Mouse (Mus musculus) cerebellum, adult (tissue): ENCODE results near the gene Epb41l5.

Experiments used
- ATAC-seq: cut with Nextera tagmentation; 2 replicates; pipeline ENCODE4 v1.9.2; 2017; ENCODE audit warnings: mild to moderate bottlenecking, moderate library complexity, mixed read lengths; ENCODE audit not compliant: insufficient number of reproducible peaks, low FRiP score, low TSS enrichment

Epb41l5 gene

DNA sequence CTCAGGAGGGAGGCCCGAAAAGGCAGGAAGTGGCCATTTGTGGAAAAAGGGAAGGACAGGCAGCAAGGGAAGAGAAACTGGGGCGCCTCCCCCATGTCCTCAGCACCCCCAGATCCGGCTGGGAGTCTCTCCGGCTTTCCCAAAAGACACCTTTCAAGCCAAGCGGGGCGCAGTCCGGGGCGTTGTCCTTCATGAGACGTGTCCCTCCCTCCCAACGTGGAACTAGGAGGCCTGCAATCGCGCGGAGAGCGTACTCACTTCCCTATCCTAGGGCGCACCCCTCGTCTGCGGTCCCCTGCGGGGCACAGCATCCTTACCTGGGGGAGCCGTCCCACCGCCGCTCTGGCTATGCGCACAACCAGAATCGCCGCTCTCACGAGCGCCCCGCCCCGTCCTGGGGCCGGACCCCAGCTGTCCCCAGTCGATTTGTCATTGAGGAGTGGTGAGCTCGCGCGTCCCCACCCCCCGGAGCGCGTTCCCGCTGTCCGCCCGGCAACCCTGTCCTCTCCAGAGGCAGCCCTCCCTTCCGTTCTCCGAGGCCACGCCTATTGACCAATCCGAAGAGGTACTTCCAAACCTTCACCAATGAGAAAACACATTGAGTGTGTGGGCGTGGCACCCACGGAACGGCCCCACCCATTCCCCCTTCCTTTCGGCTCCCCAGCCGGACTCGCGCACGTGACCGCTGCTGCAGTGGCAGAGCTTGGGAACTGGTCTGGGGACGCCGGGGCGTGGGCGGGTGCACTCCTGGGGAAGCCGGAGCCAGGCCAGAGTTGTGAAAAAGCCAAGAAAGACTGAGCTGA is 144.3 kb downstream of the Epb41l5 start, which contains the start of gene Ralb:
Gene Ralb (minus strand): TSS at position 535 of the 803 bp plus-strand sequence.
- peak; percentile 94 for ATAC-seq

- ATAC-seq, result no peak
Measured at GRCm38 (mm10) chr1:119503808-119504207, 145.0 kb downstream of the Epb41l5 start.

DNA sequence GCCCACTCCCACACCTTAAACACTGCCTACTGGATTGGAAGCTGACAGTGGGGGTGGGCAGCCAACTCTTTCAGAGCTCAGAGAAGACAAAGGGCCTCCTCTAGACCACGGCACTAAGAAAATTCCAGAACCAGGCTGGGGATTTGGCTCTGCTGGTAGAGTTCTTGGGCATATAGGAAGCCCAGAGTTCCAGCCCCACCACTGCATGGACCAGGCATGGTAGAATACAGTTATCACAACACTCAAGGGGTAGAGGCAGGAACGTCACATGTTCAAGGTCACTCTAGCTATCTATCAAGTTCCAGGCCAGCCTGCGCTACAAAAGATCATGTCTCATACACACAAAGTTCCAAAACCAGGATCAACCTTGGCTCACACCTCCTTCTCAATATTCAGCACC is 145.6 kb downstream of the Epb41l5 start:
- ATAC-seq, result no peak

DNA sequence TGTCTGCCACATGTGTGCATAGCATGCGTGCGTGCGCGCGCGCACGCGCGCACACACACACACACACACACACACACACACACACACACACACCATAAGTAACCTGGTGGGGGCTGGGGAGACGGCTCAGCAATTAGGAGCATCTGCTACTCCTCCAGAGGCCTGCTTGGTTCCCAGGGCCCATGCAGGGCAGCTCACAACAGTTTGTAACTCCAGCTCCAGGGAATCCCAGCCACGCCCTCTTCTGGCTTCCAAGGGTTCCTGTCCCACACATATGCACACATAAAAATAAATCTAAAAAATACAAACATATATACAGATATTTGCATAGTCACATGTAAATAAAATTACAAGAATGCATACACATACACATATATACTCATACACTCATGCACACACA is 146.1 kb downstream of the Epb41l5 start:
- ATAC-seq, result no peak

DNA sequence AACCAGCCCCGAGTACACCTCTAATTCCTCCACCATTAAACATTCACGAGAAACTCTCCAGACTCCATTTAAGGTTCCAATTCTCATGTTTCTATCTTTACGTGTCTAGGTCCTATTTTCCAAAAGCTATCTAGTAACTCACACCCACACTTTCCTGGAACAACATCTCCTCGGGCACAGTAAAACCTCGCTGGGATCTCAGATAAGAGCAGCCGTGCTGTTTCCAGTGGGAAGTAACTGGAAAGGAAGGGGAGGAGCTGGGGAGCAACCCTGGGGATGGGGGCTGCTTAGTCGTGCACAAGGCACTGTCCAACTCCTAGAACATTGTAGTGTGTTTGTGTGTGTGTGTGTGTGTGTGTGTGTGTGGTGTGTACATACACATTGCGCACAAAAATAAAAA is 146.9 kb downstream of the Epb41l5 start:
- ATAC-seq, result no peak

DNA sequence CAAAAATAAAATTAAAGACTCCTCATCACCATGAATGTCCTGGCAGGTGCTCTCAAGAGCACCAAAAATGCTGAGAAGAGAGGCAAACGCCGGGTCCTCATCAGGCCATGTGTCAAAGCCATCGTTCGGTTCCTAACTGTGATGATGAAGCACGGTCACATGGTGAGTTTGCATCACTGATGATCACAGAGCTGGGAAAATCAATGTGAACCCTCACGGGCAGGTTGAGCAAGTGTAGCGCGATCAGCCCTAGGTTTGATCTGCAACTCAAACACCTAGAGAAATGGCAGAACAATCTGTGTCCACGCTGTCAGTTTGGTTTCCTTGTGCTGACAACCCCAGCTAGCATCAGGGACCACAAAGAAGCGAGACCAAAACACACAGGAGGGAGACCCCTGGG is 149.3 kb downstream of the Epb41l5 start:
- ATAC-seq, result no peak

DNA sequence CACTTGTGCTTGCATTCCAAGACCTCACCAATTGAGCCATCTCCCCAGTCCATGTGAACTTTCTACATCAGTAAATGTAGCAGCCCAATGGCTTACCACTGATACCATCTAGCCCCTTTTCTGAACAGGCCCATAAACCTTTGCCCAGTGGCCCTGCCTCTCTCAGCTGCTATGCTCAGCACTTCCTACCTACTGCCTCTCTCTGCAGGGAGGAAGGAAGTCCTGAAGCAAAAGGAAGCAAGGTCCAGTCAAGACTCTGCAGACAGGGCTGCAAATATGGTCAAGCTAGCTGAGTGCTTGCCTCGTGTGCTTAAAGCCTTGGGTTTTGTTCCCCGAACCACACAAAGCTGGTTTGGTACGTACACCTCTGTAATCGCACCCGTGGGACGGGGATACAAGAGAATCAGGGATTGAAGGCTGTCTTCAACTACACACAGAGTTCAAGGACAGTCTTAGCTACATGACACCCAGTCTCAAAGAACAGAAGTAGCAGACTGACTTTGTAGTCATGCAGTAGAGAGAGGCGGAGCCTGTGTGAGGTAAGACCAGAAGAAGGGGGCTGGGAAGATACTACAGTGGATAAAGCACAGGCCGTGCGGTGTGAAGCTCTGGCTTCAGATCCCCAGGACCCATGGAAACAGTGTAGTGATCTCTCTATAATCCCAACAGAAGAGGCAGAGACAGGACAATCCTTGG is 150.1 kb downstream of the Epb41l5 start:
- no peak for ATAC-seq

GRCm38 (mm10) chr1:119497346-119498004 is 151.3 kb downstream of the Epb41l5 start:
- ATAC-seq, result no peak

GRCm38 (mm10) chr1:119495396-119495775 is 153.4 kb downstream of the Epb41l5 start:
- peak; percentile 32; the same call in 1 of the 2 replicates for ATAC-seq
